Mouse (Mus musculus) E14TG2a.4 (cell line): ENCODE measurements at regions not wholly inside any gene's neighbourhood (a gene's known extent, or its start where the extent isn't known, plus 50 kb on each side); places are given as distances from the start of the nearest gene placed in this dataset.

Experiments
- H3K27me3 ChIP-seq: 2 replicates; pipeline ENCODE4 v1.6.1; 2014; ENCODE audit warnings: low read length, control low read depth; ENCODE audit not compliant: insufficient read depth
- H3K36me3 ChIP-seq: 2 replicates; pipeline ENCODE4 v1.6.1; 2014; ENCODE audit warnings: low read length, control low read depth; ENCODE audit not compliant: insufficient read depth
- H3K4me1 ChIP-seq: replicated peaks from 2 replicates; pipeline ENCODE4 v1.6.1; 2014; ENCODE audit warnings: low read depth, low read length, control low read depth
- H3K4me3 ChIP-seq: replicated peaks from 2 replicates; pipeline ENCODE4 v1.5.1; 2014; ENCODE audit warnings: mild to moderate bottlenecking, low read length
- H3K9me3 ChIP-seq: 2 replicates; pipeline ENCODE4 v1.6.1; 2014; ENCODE audit warnings: low read length, control low read depth
- CTCF ChIP-seq: conservative IDR thresholded peaks from 2 replicates; pipeline ENCODE4 v1.5.1; 2014; ENCODE audit warnings: low read length
- NANOG ChIP-seq: IDR thresholded peaks from 2 replicates; pipeline ENCODE4 v1.6.1; 2014; ENCODE audit warnings: borderline replicate concordance, low read length, mixed read lengths
- POU5F1 ChIP-seq: IDR thresholded peaks from 2 replicates; pipeline ENCODE4 v1.6.1; 2014; ENCODE audit warnings: low read length, borderline replicate concordance

- no peaks in the 10 kb centered on the region for H3K36me3 ChIP-seq
- TF ChIP-seq NANOG (no peak), CTCF (no peak), POU5F1 (no peak)
- H3K4me3 ChIP-seq: no peak overlapping the region
- no peaks in the 10 kb centered on the region for H3K4me1 ChIP-seq
- no peaks in the 10 kb centered on the region for H3K9me3 ChIP-seq
- H3K27me3 ChIP-seq: no peaks in the 10 kb centered on the region
Observed at GRCm38 (mm10) chr13:79057424-79057823, 857.9 kb upstream of the Nr2f1 start.

DNA sequence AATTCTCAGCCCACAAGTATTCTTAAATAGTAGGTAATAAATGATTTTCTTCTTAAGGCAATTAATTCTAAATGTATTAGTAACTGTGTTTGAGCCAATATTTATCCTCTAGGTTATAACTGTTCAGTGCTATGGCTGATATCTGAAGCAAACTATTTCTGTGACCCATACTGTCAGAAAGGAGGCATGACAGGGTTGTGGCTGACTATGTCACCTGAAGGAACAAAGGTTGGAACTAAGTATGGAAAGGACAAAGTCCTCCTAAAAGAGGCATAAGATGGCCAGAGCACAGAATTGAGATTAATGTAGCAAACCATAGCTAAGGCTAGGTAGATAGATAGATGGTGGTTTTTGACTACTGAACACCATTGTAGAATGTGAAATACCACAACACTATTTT lies 854.9 kb upstream of the Nr2f1 start:
- no peak for TF ChIP-seq CTCF
- no peaks in the 10 kb centered on the region for H3K4me1 ChIP-seq
- no peaks in the 10 kb centered on the region for H3K27me3 ChIP-seq
- no peaks in the 10 kb centered on the region for H3K9me3 ChIP-seq
- H3K36me3 ChIP-seq: no peaks in the 10 kb centered on the region
- no peak overlapping the region for H3K4me3 ChIP-seq

- TF ChIP-seq CTCF (no peak), POU5F1 (no peak), NANOG (no peak)
- Histone ChIP-seq H3K4me1 (no peaks in the 10 kb centered on the region), H3K4me3 (no peak overlapping the region), H3K27me3 (no peaks in the 10 kb centered on the region), H3K9me3 (no peaks in the 10 kb centered on the region), H3K36me3 (no peaks in the 10 kb centered on the region)
Observed at GRCm38 (mm10) chr13:79053428-79053827, 853.9 kb upstream of the Nr2f1 start.

- no peaks in the 10 kb centered on the region for H3K36me3 ChIP-seq
- H3K27me3 ChIP-seq: no peaks in the 10 kb centered on the region
- TF ChIP-seq NANOG (no peak), CTCF (no peak), POU5F1 (no peak)
Observed at GRCm38 (mm10) chr13:79047240-79047639, 847.7 kb upstream of the Nr2f1 start.

DNA sequence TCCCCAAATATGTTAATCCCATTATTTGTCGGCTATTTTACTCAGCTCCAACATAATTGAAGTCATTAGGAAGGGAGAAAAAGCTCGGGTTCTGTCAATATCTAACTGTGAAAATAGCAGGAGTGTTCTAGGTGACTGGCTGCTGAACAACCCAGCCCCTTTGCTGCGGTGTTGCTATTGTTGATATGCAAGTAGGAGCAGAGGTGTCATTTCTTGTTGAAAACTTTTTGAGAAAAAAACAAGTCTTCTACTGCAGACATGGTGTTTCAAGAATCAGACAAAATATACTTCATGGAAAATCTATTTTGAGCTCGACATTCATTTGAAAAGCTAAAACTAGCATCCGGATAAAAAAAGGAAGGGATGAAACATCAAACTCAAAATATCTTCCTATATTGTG lies 845.1 kb upstream of the Nr2f1 start:
- no peaks in the 10 kb centered on the region for H3K9me3 ChIP-seq
- no peak for TF ChIP-seq CTCF
- no peak for TF ChIP-seq POU5F1
- TF ChIP-seq NANOG: no peak
- no peaks in the 10 kb centered on the region for H3K27me3 ChIP-seq
- H3K4me1 ChIP-seq: no peaks in the 10 kb centered on the region
- H3K36me3 ChIP-seq: no peaks in the 10 kb centered on the region
- H3K4me3 ChIP-seq: no peak overlapping the region

More at GRCm38 (mm10) chr13:79047240-79047639, 847.7 kb upstream of the Nr2f1 start:
- no peaks in the 10 kb centered on the region for H3K9me3 ChIP-seq
- H3K4me1 ChIP-seq: no peaks in the 10 kb centered on the region
- H3K4me3 ChIP-seq: no peak overlapping the region

- Histone ChIP-seq H3K4me3 (no peak overlapping the region), H3K9me3 (no peaks in the 10 kb centered on the region), H3K36me3 (no peaks in the 10 kb centered on the region), H3K4me1 (no peaks in the 10 kb centered on the region), H3K27me3 (no peaks in the 10 kb centered on the region)
- TF ChIP-seq CTCF: no peak
- no peak for TF ChIP-seq NANOG
- TF ChIP-seq POU5F1: no peak
Observed at GRCm38 (mm10) chr13:79037883-79038282, 838.3 kb upstream of the Nr2f1 start.

- TF ChIP-seq CTCF (no peak), NANOG (no peak), POU5F1 (no peak)
- Histone ChIP-seq H3K27me3 (no peaks in the 10 kb centered on the region), H3K36me3 (no peaks in the 10 kb centered on the region), H3K9me3 (no peaks in the 10 kb centered on the region), H3K4me1 (peaks cover under 1% of the 10 kb centered on the region; the same call in 1 of the 2 replicates), H3K4me3 (no peak overlapping the region)
Observed at GRCm38 (mm10) chr13:79035276-79035675, 835.7 kb upstream of the Nr2f1 start.

- Histone ChIP-seq H3K4me3 (no peak overlapping the region), H3K9me3 (no peaks in the 10 kb centered on the region), H3K36me3 (no peaks in the 10 kb centered on the region), H3K4me1 (peaks cover 9% of the 10 kb centered on the region), H3K27me3 (no peaks in the 10 kb centered on the region)
- no peak for TF ChIP-seq CTCF
- no peak for TF ChIP-seq POU5F1
- TF ChIP-seq NANOG: no peak
Observed at GRCm38 (mm10) chr13:79029974-79030373, 830.4 kb upstream of the Nr2f1 start.

GRCm38 (mm10) chr13:79027877-79028760 lies 828.6 kb upstream of the Nr2f1 start:
- TF ChIP-seq CTCF: peak; percentile 56
- TF ChIP-seq POU5F1: no peak
- TF ChIP-seq NANOG: no peak
- no peaks in the 10 kb centered on the region for H3K27me3 ChIP-seq
- H3K4me3 ChIP-seq: no peak overlapping the region
- H3K36me3 ChIP-seq: no peaks in the 10 kb centered on the region
- H3K9me3 ChIP-seq: no peaks in the 10 kb centered on the region
- peaks cover 9% of the 10 kb centered on the region for H3K4me1 ChIP-seq
